Mouse (Mus musculus) kidney, postnatal 14 days (tissue): ENCODE measurements around the gene Esp15.
"Not testable (repeated sequence)": the region's sequence is repeated elsewhere in the genome, so short reads cannot be mapped to it uniquely, and the experiment has no call there.

Source experiments
- DNase-seq: peaks from one replicate; pipeline ENCODE4 v3.0.0; 2022; ENCODE audit warnings: mixed read lengths

The Esp15 gene

DNA sequence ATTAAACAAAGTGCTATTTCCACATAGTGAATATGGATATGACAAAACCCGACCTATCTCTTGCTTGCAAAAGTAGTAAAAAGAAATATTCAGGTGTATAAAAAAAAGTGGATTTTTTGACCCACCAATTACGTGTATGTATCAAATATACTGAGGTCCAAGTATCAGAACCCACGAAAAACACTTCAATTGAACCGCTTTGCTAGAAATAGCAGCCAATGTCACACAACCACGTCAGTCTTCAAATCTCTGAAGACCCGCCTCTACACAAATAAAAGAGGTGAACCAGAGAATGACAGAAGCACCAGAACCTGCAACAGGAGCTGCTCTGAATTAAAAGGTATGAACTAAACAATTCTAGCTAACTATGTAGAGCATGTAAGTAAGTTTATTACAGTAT lies at the start of gene Esp15:
Gene Esp15 (plus strand): TSS at position 301 of the 400 bp plus-strand sequence.
- not testable (repeated sequence) for DNase-seq

DNA sequence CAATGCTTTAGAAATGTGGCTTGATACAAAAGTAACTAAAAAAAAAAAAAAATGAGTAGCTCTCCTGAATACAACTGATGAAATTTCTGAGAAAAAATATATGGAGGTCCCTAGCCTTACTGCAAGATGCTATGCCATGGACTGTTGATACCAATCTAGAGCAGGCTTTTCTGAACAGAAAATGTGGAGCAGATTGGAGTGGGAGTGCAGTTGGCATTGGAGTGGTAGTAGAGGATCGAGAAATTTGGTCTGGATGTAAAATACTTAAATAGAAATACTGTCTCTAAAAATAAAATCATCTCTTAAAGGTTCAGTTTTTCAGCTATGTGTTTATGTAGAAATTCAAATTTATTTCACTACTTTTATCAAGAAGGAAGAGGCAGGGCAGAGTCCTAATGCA lies 49.2 kb upstream of the Esp15 start:
- DNase-seq = no peak
